Comparison of ENCODE assay signal across 28 mouse cellular contexts in the genomic region with DNA sequence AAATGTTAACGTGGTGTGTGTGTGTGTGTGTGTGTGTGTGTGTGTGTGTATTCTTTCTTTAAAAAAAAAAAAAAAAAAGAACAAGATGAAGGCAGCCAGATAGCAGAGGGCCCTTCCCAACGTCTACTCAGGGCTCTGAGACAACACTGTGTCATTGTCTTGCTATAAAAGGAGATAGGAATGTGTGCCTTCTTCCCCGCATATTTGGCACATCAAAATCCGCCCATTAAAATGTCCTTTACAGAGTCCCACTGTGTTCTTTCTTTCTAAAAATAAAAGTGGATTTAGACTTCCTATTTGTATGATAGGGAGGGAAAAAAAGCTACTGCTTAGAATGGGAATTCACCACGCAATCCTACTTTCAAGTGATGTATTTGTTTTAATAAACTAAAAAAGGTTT.
DNase-seq lines count a peak whose midpoint lies in the region; ATAC-seq lines count a peak whose summit lies in the region.
"Had no signal": no experiment of that assay in that cellular context is flagged by ENCODE, and none has a peak within 500 bp of the region (broad histone marks: within the 10 kb centered on the region; RNA-seq: fewer than 3 reads in every experiment).

No protein-coding gene starts in this region.

- no peak overlapping the region for H3K4me3 ChIP-seq in hindbrain, embryonic 10.5 days
- H3K4me3 ChIP-seq: embryonic facial prominence, embryonic 10.5 days; embryonic facial prominence, embryonic 13.5 days; erythroblast, embryonic 14.5 days; forebrain, embryonic 12.5 days; forebrain, embryonic 15.5 days; gastrocnemius, adult 2 months; heart, embryonic 12.5 days; heart, embryonic 15.5 days had no signal

- H3K27me3 ChIP-seq in hindbrain, embryonic 10.5 days (ENCODE audit: insufficient read depth, poor library complexity, severe bottlenecking), result no peaks in the 10 kb centered on the region
- H3K27me3 ChIP-seq: embryonic facial prominence, embryonic 13.5 days; forebrain, embryonic 12.5 days; forebrain, embryonic 15.5 days; heart, embryonic 12.5 days; heart, embryonic 15.5 days; Patski had no signal

- no peak for DNase-seq in frontal cortex, postnatal 36 days (ENCODE audit: low spot score in 2 of 2)
- DNase-seq in kidney, postnatal 14 days, result peak; percentile 2
- DNase-seq in kidney, postnatal 4 days, result no peak
- DNase-seq in retina, postnatal 1 day, result peak; percentile 76
- DNase-seq in retina, embryonic 14.5 days (ENCODE audit: low spot score), result no peak
- peak; percentile 2 for DNase-seq in mesoderm, embryonic 11.5 days (ENCODE audit: low read depth, low spot score)
- no peak for DNase-seq in hindbrain, embryonic 10.5 days (ENCODE audit: low spot score)
- DNase-seq: adrenal gland, postnatal 10 days; adrenal gland, postnatal 36 days; cerebellum, adult 11 months; cerebellum, adult 2 months; cerebellum, adult 9-11 months; gastrocnemius, adult 2 months; gastrocnemius, postnatal 14 days; heart, adult 18-20 months; heart, postnatal 10 days; heart, postnatal 36 days had no signal

- H3K4me1 ChIP-seq in hindbrain, embryonic 10.5 days (replicated peaks), result no peaks in the 10 kb centered on the region
- H3K4me1 ChIP-seq: embryonic facial prominence, embryonic 10.5 days; embryonic facial prominence, embryonic 13.5 days; forebrain, embryonic 12.5 days; forebrain, embryonic 15.5 days; heart, embryonic 12.5 days; heart, embryonic 15.5 days had no signal

- ATAC-seq in frontal cortex, adult (ENCODE audit: low TSS enrichment), result peak; percentile 85
- ATAC-seq: forebrain, embryonic 15.5 days; hindbrain, postnatal 0 days; Patski had no signal

- 40% methylated on average over 5 of the region's 5 CpGs for WGBS in hindbrain, embryonic 10.5 days

- H3K27ac ChIP-seq in hindbrain, embryonic 10.5 days, result no peak overlapping the region
- H3K27ac ChIP-seq: embryonic facial prominence, embryonic 10.5 days; embryonic facial prominence, embryonic 13.5 days; forebrain, embryonic 12.5 days; forebrain, embryonic 15.5 days; gastrocnemius, adult 2 months; heart, embryonic 15.5 days; hindbrain, embryonic 14.5 days; hindbrain, postnatal 0 days had no signal

- no peaks in the 10 kb centered on the region for H3K9me3 ChIP-seq in hindbrain, embryonic 10.5 days
- H3K9me3 ChIP-seq: embryonic facial prominence, embryonic 10.5 days; embryonic facial prominence, embryonic 13.5 days; forebrain, embryonic 12.5 days; forebrain, embryonic 15.5 days; heart, embryonic 12.5 days; heart, embryonic 15.5 days had no signal

- no peaks in the 10 kb centered on the region for H3K36me3 ChIP-seq in hindbrain, embryonic 10.5 days
- H3K36me3 ChIP-seq: embryonic facial prominence, embryonic 10.5 days; embryonic facial prominence, embryonic 13.5 days; forebrain, embryonic 12.5 days; forebrain, embryonic 15.5 days; heart, embryonic 12.5 days; heart, embryonic 15.5 days had no signal

Comparison
In these comparisons a context has a peak if more than half of its experiments do, and no peak if none do; other contexts are left out.
1. DNase-seq: peak in kidney, postnatal 14 days (single experiment), retina, postnatal 1 day (single experiment) and mesoderm, embryonic 11.5 days (single experiment); none in frontal cortex, postnatal 36 days (0 of 2), kidney, postnatal 4 days (0 of 2), retina, embryonic 14.5 days (single experiment) and hindbrain, embryonic 10.5 days (single experiment).